Mouse (Mus musculus) midbrain, embryonic 16.5 days (tissue): ENCODE results near the gene Hsp90b1. TPM values are rescaled to one million over a fixed set of nuclear protein-coding genes. Genes with fewer than 3 reads are reported as not detected.
"Not testable (repeated sequence)": the region's sequence is repeated elsewhere in the genome, so short reads cannot be mapped to it uniquely, and the experiment has no call there.

Source experiments
- ATAC-seq: fragments of 200-750 bp; cut with Nextera tagmentation; 2 replicates; pipeline ENCODE4 v1.8.0; 2017; ENCODE audit warnings: moderate TSS enrichment
- H3K27ac ChIP-seq: fragments of 300-500 bp; sonication (generic); 2 replicates; pipeline ENCODE4 v1.5.1; 2014; ENCODE audit warnings: mild to moderate bottlenecking, low read length, mixed read lengths
- H3K27me3 ChIP-seq: fragments of 300-500 bp; sonication (generic); 2 replicates; pipeline ENCODE4 v1.6.1; 2014; ENCODE audit warnings: low read depth, low read length, mixed read lengths; ENCODE audit not compliant: control insufficient read depth, insufficient read depth
- H3K36me3 ChIP-seq: fragments of 300-500 bp; sonication (generic); 2 replicates; pipeline ENCODE4 v1.6.1; 2014; ENCODE audit warnings: mild to moderate bottlenecking, low read length, moderate library complexity, mixed read lengths; ENCODE audit not compliant: control insufficient read depth, insufficient read depth
- H3K4me1 ChIP-seq: fragments of 300-500 bp; sonication (generic); 2 replicates; pipeline ENCODE4 v1.6.1; 2014; ENCODE audit warnings: mild to moderate bottlenecking, low read length, mixed read lengths; ENCODE audit not compliant: control insufficient read depth, insufficient read depth
- H3K4me2 ChIP-seq: fragments of 300-500 bp; sonication (generic); 2 replicates; pipeline ENCODE4 v1.6.1; 2014; ENCODE audit warnings: mild to moderate bottlenecking, low read length, mixed read lengths
- H3K4me3 ChIP-seq: fragments of 300-500 bp; sonication (generic); 2 replicates; pipeline ENCODE4 v1.5.1; 2014; ENCODE audit warnings: low read depth, mild to moderate bottlenecking, low read length, moderate library complexity, mixed read lengths
- H3K9ac ChIP-seq: fragments of 300-500 bp; sonication (generic); 2 replicates; pipeline ENCODE4 v1.6.1; 2014; ENCODE audit warnings: low read depth, low read length, mixed read lengths
- H3K9me3 ChIP-seq: fragments of 300-500 bp; sonication (generic); replicated peaks from 2 replicates; pipeline ENCODE4 v1.6.1; 2014; ENCODE audit warnings: mild to moderate bottlenecking, low read length, mixed read lengths; ENCODE audit not compliant: control insufficient read depth, poor library complexity, severe bottlenecking
- WGBS: fragments of 180-500 bp; shearing (Covaris S2); extraction: QIAGEN DNeasy Blood & Tissue Kit; methylation state at CpG from one replicate; pipeline ENCODE4 v1.1.7; 2014; 5-methylcytosine and 5-hydroxymethylcytosine counted together
- microRNA-seq: library from miRNA; unstranded; fragments of <30 nt; microRNA quantifications from one replicate; pipeline ENCODE4, GENCODE M21; 2017
- polyA plus RNA-seq: library from polyadenylated mRNA; unstranded; fragments of >200 nt; fragmentation: Nextera tagmentation; extraction: Ambion mirVana; gene quantifications from 2 replicates; pipeline ENCODE4 v1.2.1, GENCODE M21; 2015

The Hsp90b1 gene
- polyA plus RNA-seq, 1 experiment from 2014 or later, result 286 TPM

DNA sequence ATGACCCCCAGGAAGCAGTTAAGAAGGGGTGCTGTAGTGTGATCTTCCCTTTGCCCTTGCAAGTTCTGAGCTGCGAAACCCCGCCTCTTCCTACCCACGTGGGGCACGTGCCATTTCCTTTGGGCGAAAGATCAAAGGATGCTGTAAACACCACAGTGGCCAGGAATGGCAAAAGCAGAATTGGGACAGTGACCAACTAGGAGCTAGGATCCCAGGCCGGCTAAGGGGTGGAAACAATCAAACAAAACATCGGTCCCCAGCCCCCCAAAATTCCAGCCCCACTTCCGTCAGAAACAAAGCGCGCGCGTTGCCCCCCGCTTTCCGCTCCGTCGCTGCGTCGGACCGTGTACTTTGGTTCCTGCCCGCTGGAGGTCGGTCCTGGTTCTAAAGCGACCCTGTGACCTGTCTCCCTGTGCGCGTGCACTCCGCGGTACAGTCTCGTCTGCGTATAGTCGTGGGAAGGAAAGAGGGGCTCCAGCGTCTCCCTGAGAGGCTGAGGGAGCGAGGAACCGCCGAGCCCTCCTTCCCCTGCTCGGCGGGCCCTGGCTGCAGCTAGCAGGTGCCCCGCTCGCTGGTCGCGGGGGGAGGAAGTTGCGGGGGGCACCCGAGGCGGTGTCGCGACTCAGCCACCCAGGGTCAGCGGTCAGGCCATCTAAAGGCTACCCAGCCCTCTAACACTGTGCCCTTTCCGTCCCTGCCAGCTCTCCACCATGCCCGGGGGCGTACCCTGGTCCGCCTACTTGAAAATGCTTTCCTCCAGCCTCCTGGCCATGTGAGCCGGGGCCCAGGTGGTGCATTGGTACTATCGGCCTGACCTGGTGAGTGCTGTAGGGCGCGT, 19.9 kb downstream of the Hsp90b1 start:
- H3K4me1 ChIP-seq, H3K36me3 ChIP-seq, H3K9me3 ChIP-seq, H3K27me3 ChIP-seq: not testable (repeated sequence)
- ATAC-seq, result peak; percentile 97
- under 1% methylated on average over 43 of the region's 53 CpGs for WGBS
- H3K27ac ChIP-seq, result peak overlapping the region; percentile 83
- H3K9ac ChIP-seq, result peak overlapping the region; percentile 84
- peak overlapping the region; percentile 65 for H3K4me2 ChIP-seq
- H3K4me3 ChIP-seq, result peak overlapping the region; percentile 69

DNA sequence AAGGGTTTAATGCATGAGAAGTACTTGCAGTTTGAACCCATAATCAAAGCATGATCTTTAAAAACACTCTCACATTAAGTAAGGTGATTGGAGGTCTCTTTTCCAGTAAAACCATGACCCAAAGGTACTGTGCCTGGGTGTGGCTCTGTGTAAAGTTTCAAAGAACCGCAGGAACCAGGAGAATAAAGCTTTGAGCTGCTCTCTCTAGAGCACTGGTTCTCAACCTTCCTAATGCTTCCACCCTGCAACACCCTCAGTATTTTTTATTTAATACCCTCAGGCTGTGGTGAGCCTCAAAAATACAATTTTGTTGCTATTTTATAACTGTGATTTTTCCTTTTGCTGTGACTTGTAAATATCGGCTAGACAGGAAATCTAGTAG, 20.5 kb downstream of the Hsp90b1 start:
- peak overlapping the region; percentile 83; the same call in 1 of the 2 replicates for H3K27ac ChIP-seq
- 36% methylated on average over 2 of the region's 2 CpGs for WGBS
- ATAC-seq, result peak; percentile 66

DNA sequence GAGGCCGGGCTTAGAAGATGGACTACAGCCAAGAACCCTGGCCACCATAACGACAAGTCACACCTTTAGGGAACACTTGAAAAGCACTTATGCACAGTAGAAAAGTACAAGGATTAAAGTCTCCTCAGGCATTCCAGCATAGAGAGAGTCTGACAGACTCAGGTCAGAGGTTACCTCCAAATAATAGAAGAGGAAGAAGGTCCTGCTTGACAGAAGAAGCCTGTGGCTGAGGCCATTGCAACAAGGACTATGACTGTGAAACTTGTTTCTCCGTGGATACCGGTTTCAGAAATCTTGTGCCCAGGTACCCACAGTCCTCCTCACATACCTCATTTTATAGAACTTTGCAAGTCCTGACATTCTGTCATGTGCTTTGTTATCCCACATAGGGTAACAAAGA, 34.8 kb downstream of the Hsp90b1 start:
- 85% methylated on average over 4 of the region's 4 CpGs for WGBS
- not testable (repeated sequence) for H3K4me2 ChIP-seq, H3K9me3 ChIP-seq, H3K4me1 ChIP-seq, ATAC-seq, H3K27ac ChIP-seq, H3K9ac ChIP-seq, H3K36me3 ChIP-seq, H3K4me3 ChIP-seq, H3K27me3 ChIP-seq

More for the DNA sequence above, 20.5 kb downstream of the Hsp90b1 start:
- peak overlapping the region; percentile 65 for H3K4me2 ChIP-seq
- not testable (repeated sequence) for H3K9me3 ChIP-seq, H3K36me3 ChIP-seq, H3K4me1 ChIP-seq, H3K27me3 ChIP-seq, H3K9ac ChIP-seq
- peak overlapping the region; percentile 69 for H3K4me3 ChIP-seq

Small RNA genes within 50 kb of the gene (microRNA-seq; reads per million reads assigned to microRNA genes)
- gene Gm25745, result 1.0 reads per million

Other genes with a start within 250 kb of the Hsp90b1 start
- 33.2 and 34.0 TPM in 2 replicates for gene Syn3, start 206.6 kb downstream of the Hsp90b1 start, polyA plus RNA-seq
- 2.5 and 2.8 TPM in 2 replicates for gene Ttc41, start 302 bp upstream of the Hsp90b1 start, polyA plus RNA-seq
- not detected in 2 replicates for gene Gm49358, start 58.5 kb upstream of the Hsp90b1 start, polyA plus RNA-seq
- gene Nt5dc3, start 73.5 kb upstream of the Hsp90b1 start, polyA plus RNA-seq, result 15.2 and 15.9 TPM in 2 replicates